Mouse (Mus musculus): Measurements from ENCODE around the gene 1700092M07Rik. TPM values are rescaled to one million over a fixed set of nuclear protein-coding genes. Genes with fewer than 3 reads are reported as not detected.

1700092M07Rik gene
- total and polyA plus RNA-seq, 3 experiments = 0.81 to 5.3 (median 4.5) TPM

GRCm38 (mm10) chr19:8763276-8763675, 22.8 kb downstream of the 1700092M07Rik start:
- DNase-seq (ENCODE audit: low spot score) = no peak
- Histone ChIP-seq H3K4me1 (ENCODE audit: insufficient read depth, low read depth, low read length) (peaks cover 24% of the 10 kb centered on the region), H3K9me3 (replicated peaks) (peaks cover 16% of the 10 kb centered on the region), H3K36me3 (replicated peaks) (peaks cover 77% of the 10 kb centered on the region), H3K27me3 (ENCODE audit: insufficient read depth, low read length) (no peaks in the 10 kb centered on the region), H3K4me3 (ENCODE audit: low read depth, low read length) (no peak overlapping the region)
- TF ChIP-seq GATA1 (IDR thresholded peaks at IDR 0.05; ENCODE audit: borderline replicate concordance, low read length) (no peak), CTCF (IDR thresholded peaks at IDR 0.05; ENCODE audit: low read depth, low read length) (no peak), TAL1 (conservative IDR thresholded peaks at IDR 0.05; ENCODE audit: low read depth, low read length) (no peak), POLR2AphosphoS5 (IDR thresholded peaks at IDR 0.05; ENCODE audit: insufficient replicate concordance, low read depth, low read length) (no peak), GATA2 (IDR thresholded peaks at IDR 0.05; ENCODE audit: borderline replicate concordance, low read depth, low read length) (no peak)
- no peak for ATAC-seq (ENCODE audit: extremely low read depth, insufficient number of reproducible peaks, low FRiP score, poor library complexity, severe bottlenecking)

DNA sequence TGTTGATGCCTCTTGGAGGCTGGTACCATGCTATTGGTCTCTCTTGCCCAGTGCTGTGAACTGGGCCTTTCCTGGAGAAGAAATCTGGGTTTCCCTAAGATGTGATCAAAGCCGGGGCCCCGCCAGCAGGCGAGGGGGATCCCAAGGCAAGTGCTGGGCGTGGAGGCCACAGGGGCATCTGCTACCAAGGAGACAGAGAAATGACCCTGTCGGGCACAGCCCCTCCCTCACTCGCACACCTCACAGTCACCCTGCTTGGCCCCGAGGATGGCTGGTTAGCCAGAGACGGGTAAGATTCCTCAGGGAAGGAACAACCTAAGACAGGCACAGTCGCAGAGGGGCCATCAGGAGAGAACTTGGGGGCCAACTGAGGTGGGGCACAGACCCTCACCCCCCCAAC, 25.0 kb downstream of the 1700092M07Rik start:
- Histone ChIP-seq H3K9me3 (replicated peaks) (peaks cover 16% of the 10 kb centered on the region), H3K27me3 (ENCODE audit: insufficient read depth, low read length) (no peaks in the 10 kb centered on the region), H3K4me3 (ENCODE audit: low read depth, low read length) (peak overlapping the region; percentile 27; the same call in 1 of the 2 replicates), H3K4me1 (ENCODE audit: insufficient read depth, low read depth, low read length) (peaks cover 12% of the 10 kb centered on the region), H3K36me3 (replicated peaks) (peaks cover 97% of the 10 kb centered on the region)
- no peak for ATAC-seq (ENCODE audit: extremely low read depth, insufficient number of reproducible peaks, low FRiP score, poor library complexity, severe bottlenecking)
- no peak for DNase-seq (ENCODE audit: low spot score)
- TF ChIP-seq TAL1 (conservative IDR thresholded peaks at IDR 0.05; ENCODE audit: low read depth, low read length) (no peak), CTCF (IDR thresholded peaks at IDR 0.05; ENCODE audit: low read depth, low read length) (no peak), POLR2AphosphoS5 (IDR thresholded peaks at IDR 0.05; ENCODE audit: insufficient replicate concordance, low read depth, low read length) (no peak), GATA2 (IDR thresholded peaks at IDR 0.05; ENCODE audit: borderline replicate concordance, low read depth, low read length) (no peak), GATA1 (IDR thresholded peaks at IDR 0.05; ENCODE audit: borderline replicate concordance, low read length) (no peak)

- peak within 1 kb of the TSS; percentile 10; the same call in 1 of the 2 replicates for H3K4me3 ChIP-seq (ENCODE audit: low read depth, low read length)
- peaks cover 39% of the 10 kb centered on the region for H3K4me1 ChIP-seq (ENCODE audit: insufficient read depth, low read depth, low read length)
- no peak for TF ChIP-seq GATA2 (IDR thresholded peaks at IDR 0.05; ENCODE audit: borderline replicate concordance, low read depth, low read length)
- no peak for TF ChIP-seq TAL1 (conservative IDR thresholded peaks at IDR 0.05; ENCODE audit: low read depth, low read length)
- TF ChIP-seq CTCF (IDR thresholded peaks at IDR 0.05; ENCODE audit: low read depth, low read length) = no peak
- TF ChIP-seq GATA1 (IDR thresholded peaks at IDR 0.05; ENCODE audit: borderline replicate concordance, low read length) = no peak
- no peak for TF ChIP-seq POLR2AphosphoS5 (IDR thresholded peaks at IDR 0.05; ENCODE audit: insufficient replicate concordance, low read depth, low read length)
- H3K27me3 ChIP-seq (ENCODE audit: insufficient read depth, low read length) = no peaks in the 10 kb centered on the region
- H3K36me3 ChIP-seq (replicated peaks) = peaks cover 81% of the 10 kb centered on the region
- no peak for DNase-seq (ENCODE audit: low spot score)
- no peak for ATAC-seq (ENCODE audit: extremely low read depth, insufficient number of reproducible peaks, low FRiP score, poor library complexity, severe bottlenecking)
- H3K9me3 ChIP-seq (replicated peaks) = peaks cover 2% of the 10 kb centered on the region
Measured at GRCm38 (mm10) chr19:8770567-8771270, 30.2 kb downstream of the 1700092M07Rik start, which contains the start of gene Tmem223. Gene Tmem223 (plus strand): TSS chr19:8770996.

DNA sequence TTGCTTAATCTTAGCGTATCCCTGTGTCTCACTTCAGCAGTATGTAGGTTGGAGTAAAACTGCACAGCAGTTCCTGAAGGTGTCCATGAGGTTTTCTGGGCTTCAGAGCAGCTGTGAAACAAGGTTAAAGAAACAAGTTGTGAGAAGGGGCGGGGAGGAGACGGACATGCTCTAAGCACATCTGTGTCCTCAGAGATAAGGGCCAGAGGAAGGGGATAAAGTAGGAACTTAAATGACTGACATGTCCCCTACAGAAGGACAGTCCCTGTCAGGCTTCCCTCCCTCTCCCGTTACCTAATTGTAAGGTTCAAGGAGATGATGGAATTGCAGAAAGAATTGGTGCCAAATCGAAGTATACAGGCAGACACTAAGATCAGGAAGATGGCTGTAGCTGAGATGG, 32.5 kb downstream of the 1700092M07Rik start:
- ATAC-seq (ENCODE audit: extremely low read depth, insufficient number of reproducible peaks, low FRiP score, poor library complexity, severe bottlenecking) (peak; percentile 48; the same call in 1 of the 2 replicates), DNase-seq (ENCODE audit: low spot score) (peak; percentile 43)
- Histone ChIP-seq H3K4me1 (ENCODE audit: insufficient read depth, low read depth, low read length) (peaks cover 51% of the 10 kb centered on the region), H3K4me3 (ENCODE audit: low read depth, low read length) (peak overlapping the region; percentile 85; the same call in 1 of the 2 replicates), H3K9me3 (replicated peaks) (no peaks in the 10 kb centered on the region), H3K27me3 (ENCODE audit: insufficient read depth, low read length) (no peaks in the 10 kb centered on the region), H3K36me3 (replicated peaks) (peaks cover 70% of the 10 kb centered on the region)
- TF ChIP-seq POLR2AphosphoS5 (IDR thresholded peaks at IDR 0.05; ENCODE audit: insufficient replicate concordance, low read depth, low read length) = no peak
- TF ChIP-seq GATA2 (IDR thresholded peaks at IDR 0.05; ENCODE audit: borderline replicate concordance, low read depth, low read length) = no peak
- TF ChIP-seq TAL1 (conservative IDR thresholded peaks at IDR 0.05; ENCODE audit: low read depth, low read length) = peak; percentile 66; the same call in 1 of the 2 replicates
- no peak for TF ChIP-seq GATA1 (IDR thresholded peaks at IDR 0.05; ENCODE audit: borderline replicate concordance, low read length)
- TF ChIP-seq CTCF (IDR thresholded peaks at IDR 0.05; ENCODE audit: low read depth, low read length) = no peak

GRCm38 (mm10) chr19:8773409-8773808, 32.9 kb downstream of the 1700092M07Rik start:
- TF ChIP-seq GATA2 (IDR thresholded peaks at IDR 0.05; ENCODE audit: borderline replicate concordance, low read depth, low read length) = no peak
- no peak for TF ChIP-seq TAL1 (conservative IDR thresholded peaks at IDR 0.05; ENCODE audit: low read depth, low read length)
- no peak for TF ChIP-seq CTCF (IDR thresholded peaks at IDR 0.05; ENCODE audit: low read depth, low read length)
- TF ChIP-seq POLR2AphosphoS5 (IDR thresholded peaks at IDR 0.05; ENCODE audit: insufficient replicate concordance, low read depth, low read length) = no peak
- no peak for TF ChIP-seq GATA1 (IDR thresholded peaks at IDR 0.05; ENCODE audit: borderline replicate concordance, low read length)
- Histone ChIP-seq H3K36me3 (replicated peaks) (peaks cover 70% of the 10 kb centered on the region), H3K9me3 (replicated peaks) (no peaks in the 10 kb centered on the region), H3K4me3 (ENCODE audit: low read depth, low read length) (peak overlapping the region; percentile 85), H3K4me1 (ENCODE audit: insufficient read depth, low read depth, low read length) (peaks cover 51% of the 10 kb centered on the region), H3K27me3 (ENCODE audit: insufficient read depth, low read length) (no peaks in the 10 kb centered on the region)
- DNase-seq (ENCODE audit: low spot score) (no peak), ATAC-seq (ENCODE audit: extremely low read depth, insufficient number of reproducible peaks, low FRiP score, poor library complexity, severe bottlenecking) (no peak)

GRCm38 (mm10) chr19:8774086-8774835, 33.7 kb downstream of the 1700092M07Rik start, which contains the start of gene Tmem179b:
Gene Tmem179b (minus strand): TSS chr19:8774467.
- TF ChIP-seq GATA1 (IDR thresholded peaks at IDR 0.05; ENCODE audit: borderline replicate concordance, low read length) = no peak
- 0 out of 2 replicates have a peak, but pooled peaks have one; percentile 64 for TF ChIP-seq POLR2AphosphoS5 (IDR thresholded peaks at IDR 0.05; ENCODE audit: insufficient replicate concordance, low read depth, low read length)
- peaks cover 68% of the 10 kb centered on the region for H3K36me3 ChIP-seq (replicated peaks)
- no peaks in the 10 kb centered on the region for H3K9me3 ChIP-seq (replicated peaks)
- H3K4me3 ChIP-seq (ENCODE audit: low read depth, low read length) = peak within 1 kb of the TSS; percentile 85
- DNase-seq (ENCODE audit: low spot score) (peak; percentile 91), ATAC-seq (ENCODE audit: extremely low read depth, insufficient number of reproducible peaks, low FRiP score, poor library complexity, severe bottlenecking) (peak; percentile 85)
- no peaks in the 10 kb centered on the region for H3K27me3 ChIP-seq (ENCODE audit: insufficient read depth, low read length)
- peaks cover 51% of the 10 kb centered on the region for H3K4me1 ChIP-seq (ENCODE audit: insufficient read depth, low read depth, low read length)

Measured in G1E (cell line).